Mouse (Mus musculus): ENCODE results near the gene Cox16.
"Not testable (repeated sequence)": the region's sequence is repeated elsewhere in the genome, so short reads cannot be mapped to it uniquely, and the experiment has no call there.

The Cox16 gene

DNA sequence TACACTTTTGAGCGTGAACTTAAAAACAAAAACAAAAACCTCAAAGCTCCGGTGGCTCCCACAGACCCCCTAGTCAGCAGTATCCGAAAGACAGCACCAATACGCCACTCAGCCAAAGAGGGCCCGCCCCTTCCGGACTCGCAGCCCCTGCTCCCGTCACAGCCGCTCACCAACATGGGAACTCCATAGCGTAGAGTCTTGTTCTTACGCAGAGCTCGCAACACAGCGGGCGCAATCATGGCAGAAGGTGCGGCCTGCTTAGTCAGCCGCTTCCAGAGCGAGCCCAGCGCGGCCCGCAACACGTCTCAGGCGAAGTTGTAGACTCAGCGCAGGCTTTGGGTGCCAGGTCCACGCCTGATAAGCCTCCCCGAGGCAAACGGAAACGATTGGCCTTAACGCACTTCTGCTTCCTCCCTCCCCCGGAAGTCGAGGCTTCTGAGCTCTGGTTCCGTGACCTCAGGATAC, at the start of gene Cox16:
Gene Cox16 (minus strand): TSS at position 401 of the 465 bp plus-strand sequence.
- in situ Hi-C loops (cut with MboI, MseI), result loop anchor here (5.0 to 25.0 kb wide), 2 partner anchors 48 to 522 kb away; partner anchors contain the start of genes Gm20498, Slc10a1 and Synj2bp

DNA sequence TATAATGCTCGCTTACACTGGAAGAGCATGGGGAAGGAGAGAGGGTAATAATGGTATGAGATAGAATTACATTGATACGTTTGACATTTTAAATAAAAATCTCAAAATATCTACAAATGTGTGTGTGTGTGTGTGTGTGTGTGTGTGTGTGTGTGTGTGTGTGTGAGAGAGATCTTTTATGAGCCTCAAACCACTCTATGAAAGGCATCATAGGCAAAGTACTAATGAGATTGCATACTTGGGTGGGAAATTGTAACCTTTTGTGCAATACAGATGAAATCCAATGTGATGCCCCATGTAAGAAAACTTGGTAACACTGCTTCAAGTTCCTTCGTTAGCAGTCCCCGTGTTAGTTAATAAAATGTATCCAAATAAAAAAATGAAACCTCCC, 48.1 kb upstream of the Cox16 start:
- in situ Hi-C loops (cut with MboI, MseI), result loop anchor here (5.0 kb wide), 1 partner anchor 46 kb away; the partner anchor contains the start of gene Cox16

DNA sequence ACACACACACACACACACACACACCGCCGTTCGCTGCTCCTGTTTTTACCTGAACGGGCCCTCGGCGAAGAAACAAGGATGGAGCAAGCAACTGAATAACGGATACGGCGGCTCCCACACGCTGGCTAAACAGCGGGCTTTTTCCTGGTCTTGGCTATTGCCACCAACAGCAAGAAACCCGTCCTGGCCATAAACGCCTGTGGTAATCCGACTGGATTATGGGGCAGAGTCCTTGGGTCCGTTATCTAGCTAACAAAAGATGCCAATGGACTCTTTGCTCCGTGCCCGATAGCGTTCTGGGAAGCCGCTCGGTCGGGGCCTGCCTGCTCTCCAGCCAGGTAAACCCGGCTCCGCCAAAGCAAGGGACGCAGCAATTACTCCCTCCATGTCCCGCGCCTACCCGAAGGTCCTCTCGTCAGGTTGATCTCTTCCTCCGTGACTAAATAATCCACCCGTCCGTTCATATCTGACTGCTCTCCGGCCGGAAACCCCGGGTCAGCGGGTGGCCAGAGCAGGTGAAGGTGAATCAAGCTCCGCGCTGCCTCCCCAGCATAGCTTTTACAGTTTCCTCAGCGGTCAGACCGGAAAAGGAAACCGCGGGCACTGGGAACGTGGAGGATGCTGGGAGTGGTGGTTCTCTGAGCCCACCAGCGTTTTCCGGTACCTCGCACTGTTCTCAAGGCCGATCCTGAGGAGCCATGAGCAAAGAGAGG, 47.5 kb upstream of the Cox16 start, which contains the start of the genes Gm20498 and Synj2bp:
Gene Gm20498 (minus strand): TSS at position 590 of the 713 bp plus-strand sequence.
Gene Synj2bp (minus strand): TSS at position 596 of the 713 bp plus-strand sequence.
- in situ Hi-C loops (cut with MboI, MseI), result loop anchor here (5.0 kb wide), 1 partner anchor 45 kb away; the partner anchor contains the start of gene Cox16

DNA sequence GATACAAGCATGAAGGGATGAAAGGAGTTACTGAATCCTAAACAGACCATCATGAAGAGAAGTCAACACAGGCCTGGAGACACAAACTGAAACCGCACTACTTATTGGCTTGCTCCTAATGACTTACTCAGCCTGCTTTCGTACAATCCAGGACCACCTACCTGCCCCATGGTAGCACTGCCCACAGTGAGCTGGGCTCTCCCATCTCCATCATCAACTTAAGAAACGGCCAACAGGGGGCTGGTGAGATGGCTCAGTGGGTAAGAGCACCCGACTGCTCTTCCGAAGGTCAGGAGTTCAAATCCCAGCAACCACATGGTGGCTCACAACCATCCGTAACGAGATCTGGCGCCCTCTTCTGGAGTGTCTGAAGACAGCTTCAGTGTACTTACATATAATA, 45.7 kb upstream of the Cox16 start:
- in situ Hi-C loops (cut with MboI, MseI), result loop anchor here (5.0 kb wide), 1 partner anchor 43 kb away; the partner anchor contains the start of gene Cox16

DNA sequence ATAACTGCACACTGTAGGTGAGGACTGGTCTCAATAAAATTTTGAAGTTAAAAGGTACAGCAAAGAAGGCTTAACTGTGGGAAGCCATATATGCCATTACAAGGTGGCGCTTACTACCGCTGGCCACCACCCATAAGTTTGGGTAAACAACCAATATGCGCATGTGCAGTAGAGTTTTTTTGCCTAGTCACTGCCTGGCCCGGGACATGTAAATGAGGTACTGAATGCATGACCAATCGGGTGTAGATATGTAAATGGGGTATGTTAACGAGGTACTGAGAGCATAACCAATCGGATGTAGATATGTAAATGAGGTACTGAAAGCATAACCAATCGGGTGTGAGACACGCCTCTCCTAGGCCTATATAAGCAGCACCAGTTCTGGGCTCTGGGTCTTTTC, 12.0 kb upstream of the Cox16 start:
- in situ Hi-C loops (cut with MboI, MseI), result loop anchor here (25.0 kb wide), 1 partner anchor 535 kb away; the partner anchor contains the start of gene Slc10a1

DNA sequence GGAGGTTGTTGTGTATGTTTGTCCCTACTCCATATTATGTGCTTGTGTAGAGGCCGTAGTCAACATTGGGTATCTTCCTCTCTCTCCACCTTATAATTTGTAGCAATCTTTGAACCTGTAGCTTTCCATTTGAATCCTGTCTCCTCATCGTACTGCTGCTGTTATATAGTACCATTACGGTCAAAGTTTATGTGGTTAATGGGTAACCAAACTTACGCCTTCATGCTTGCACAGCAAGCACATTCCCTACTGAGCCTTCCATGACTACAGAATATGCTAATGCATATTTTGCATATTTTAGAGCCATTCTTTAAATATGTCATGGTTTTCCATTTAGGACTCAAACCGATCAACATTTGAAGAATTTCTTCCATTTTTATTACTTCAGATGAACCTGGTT, 5.6 kb upstream of the Cox16 start:
- in situ Hi-C loops (cut with MboI, MseI), result loop anchor here (25.0 kb wide), 1 partner anchor 528 kb away; the partner anchor contains the start of gene Slc10a1

DNA sequence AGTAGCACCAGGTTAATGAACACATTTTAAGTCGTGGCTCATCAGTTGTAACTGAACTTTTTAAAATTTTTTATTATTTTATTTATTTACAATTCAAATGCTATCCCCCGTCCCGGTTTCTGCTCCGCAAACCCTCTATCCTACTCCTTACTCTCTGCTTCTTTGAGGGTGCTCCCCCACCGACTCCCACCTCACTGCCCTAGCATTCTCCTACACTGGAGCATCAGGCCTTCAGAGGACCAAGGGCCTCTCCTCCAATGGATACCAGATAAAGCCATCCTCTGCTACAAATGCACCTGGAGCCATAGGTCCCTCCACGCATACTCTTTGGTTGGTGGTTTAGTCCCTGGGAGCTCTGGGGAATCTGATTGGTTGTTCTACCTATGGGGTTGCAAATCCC, 384 bp upstream of the Cox16 start:
- in situ Hi-C loops (cut with MboI, MseI), result loop anchor here (5.0 to 25.0 kb wide), 2 partner anchors 47 to 523 kb away; partner anchors contain the start of genes Gm20498, Slc10a1 and Synj2bp

DNA sequence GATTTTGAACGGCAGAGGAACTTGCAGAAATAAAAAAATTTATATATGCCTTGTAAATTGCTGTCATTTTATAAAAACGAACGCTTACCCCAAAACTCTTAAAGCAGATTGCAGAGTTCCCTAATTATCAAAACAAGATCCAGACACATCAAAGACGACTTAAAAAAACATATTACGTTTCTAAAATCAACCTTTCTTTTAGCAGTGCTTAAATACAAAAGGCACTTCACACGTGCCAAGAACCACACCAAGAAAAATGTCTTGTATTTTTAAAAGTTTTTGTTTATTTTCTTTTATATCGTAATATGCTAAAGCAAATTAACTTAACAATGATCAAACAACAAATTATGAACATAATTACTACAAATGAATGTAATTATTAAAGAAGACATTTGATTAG, 715 bp downstream of the Cox16 start:
- in situ Hi-C loops (cut with MboI, MseI), result loop anchor here (25.0 kb wide), 1 partner anchor 522 kb away; the partner anchor contains the start of gene Slc10a1

DNA sequence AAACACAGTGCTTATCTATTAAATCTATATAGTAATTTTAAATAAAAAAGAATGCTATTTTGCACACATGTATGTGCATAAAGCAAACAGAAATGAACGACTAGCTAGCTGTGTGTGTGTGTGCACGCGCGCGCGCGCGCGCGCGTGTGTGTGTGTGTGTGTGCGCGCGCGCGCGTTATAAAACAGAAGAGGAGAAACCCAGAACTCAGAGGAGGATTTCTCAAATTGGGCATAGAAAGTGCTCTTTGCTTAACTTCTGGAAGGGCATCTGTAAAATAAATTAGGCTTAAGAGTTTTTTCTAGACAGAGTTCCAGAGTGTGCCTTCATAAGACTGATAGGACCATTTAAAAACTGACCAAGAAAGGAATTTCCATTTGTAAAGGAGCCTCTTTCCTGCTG, 1.3 kb downstream of the Cox16 start:
- in situ Hi-C loops (cut with MboI, MseI), result loop anchor here (25.0 kb wide), 1 partner anchor 521 kb away; the partner anchor contains the start of gene Slc10a1

DNA sequence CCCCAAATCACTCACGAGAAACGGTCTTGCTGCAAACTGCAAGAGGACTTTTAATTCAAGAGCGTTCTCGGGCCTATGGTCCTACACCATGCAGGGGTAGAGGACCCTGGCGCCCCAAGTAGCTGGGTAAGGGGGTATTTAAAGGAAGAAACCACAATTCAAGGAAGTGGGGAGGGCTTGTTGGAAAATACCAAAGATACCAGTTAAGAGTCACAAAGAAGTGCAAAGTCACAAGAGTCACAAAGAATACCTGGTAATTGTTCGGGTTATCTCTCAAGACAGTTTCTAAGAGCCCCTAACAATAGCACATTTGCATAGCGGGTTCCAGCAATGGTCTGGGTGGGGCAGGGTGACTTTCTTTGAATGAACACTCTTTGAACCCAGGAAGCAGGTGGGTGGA, 25.9 kb downstream of the Cox16 start:
- in situ Hi-C loops (cut with MboI, MseI), result not testable (repeated sequence)

DNA sequence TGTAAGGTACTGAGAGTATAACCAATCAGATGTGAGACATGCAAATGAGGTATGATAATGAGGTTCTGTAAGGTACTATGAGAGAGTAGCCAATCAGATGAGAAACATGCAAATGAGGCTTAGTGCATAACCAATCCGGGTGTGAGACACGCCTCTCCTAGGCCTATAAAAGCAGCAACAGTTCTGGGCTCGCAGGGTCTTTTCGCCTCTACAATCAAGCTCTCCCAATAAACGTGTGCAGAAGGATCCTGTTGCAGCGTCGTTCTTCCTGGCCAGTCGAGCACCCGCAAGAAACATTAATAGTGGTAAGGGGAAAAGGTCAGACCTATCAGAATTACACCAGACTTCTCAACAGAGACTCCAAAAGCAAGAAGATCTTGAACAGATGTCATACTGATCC, 45.9 kb downstream of the Cox16 start:
- in situ Hi-C loops (cut with MboI, MseI), result not testable (repeated sequence)

DNA sequence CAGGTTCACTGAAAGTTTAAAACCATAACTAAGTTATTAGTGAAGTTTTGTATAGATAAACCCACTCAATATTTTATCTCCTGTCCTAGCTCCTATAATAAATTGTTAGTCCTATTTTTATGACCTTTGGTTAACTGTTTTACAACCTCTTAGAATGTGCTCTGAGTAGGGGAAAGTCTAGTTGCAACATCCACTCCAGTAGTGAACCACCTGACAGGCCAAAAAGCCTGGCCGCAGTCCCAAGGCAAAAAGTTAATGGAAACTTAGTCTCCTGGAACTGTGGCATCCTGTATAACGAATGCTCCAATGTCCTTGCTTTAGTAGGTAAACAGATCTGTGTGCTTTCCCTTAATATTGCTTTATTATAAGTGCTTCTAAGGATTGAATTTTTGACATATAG, 50.1 kb downstream of the Cox16 start:
- in situ Hi-C loops (cut with MboI, MseI), result not testable (repeated sequence)

DNA sequence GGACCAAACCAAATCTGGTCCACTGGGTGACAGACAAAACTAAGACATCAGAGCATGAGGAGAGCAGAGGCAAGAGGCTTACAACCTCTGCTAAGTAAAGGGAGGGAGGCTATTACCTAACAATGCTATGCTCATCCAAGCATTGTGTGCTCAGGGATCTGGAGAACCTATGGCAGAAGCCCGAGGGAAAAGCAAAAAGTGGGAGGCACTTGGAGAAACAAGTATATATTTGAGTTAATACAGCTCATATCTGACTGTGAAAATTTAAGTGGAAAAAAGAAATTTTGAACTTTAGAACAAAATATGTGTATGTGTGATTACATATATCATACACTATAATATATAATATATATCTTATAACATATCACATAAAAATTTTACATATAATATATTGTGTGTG, 63.1 kb downstream of the Cox16 start, which contains the start of gene Adam4:
Gene Adam4 (minus strand): TSS at position 101 of the 400 bp plus-strand sequence.
- in situ Hi-C loops (cut with MboI, MseI), result no loop called here

DNA sequence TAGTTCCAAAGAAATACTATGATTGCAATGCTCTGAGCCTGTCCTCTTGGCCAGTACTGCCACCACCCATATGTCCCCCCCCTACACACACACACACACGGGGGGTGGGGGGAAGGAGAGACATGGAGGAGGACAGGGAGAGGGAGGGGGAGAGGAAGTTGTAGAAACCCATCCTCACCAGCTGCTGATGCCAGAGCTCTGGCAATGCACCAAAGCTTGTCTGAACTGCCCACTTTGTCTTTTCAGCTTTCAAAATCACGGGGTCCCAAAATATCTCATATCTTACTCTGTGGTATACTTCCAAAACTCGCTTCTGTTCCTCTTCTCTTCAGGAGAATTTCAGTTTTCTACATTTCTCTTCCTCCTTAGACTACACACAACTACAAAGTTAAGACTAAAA, 71.7 kb downstream of the Cox16 start:
- in situ Hi-C loops (cut with MboI, MseI), result loop anchor here (5.0 kb wide), 1 partner anchor 36 kb away; the partner anchor contains the start of gene Gm4787

DNA sequence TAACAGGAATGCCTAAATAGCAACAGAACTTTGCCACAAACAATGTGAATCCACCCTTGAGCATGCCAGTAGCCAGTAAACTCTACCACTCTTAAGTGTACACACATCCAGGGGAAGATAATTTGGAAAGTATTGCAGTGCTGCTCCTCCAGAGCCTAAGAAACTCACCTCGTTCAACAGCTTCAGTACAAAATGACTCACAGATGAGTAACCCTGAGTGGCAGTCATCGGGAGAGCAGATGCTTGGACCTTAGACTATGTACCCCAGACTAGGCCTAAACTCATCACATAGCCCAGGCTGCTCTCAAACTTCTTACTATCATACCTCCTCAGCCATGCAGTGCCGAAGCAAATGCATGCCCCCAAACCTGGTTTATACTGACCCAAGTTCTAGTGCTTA, 76.0 kb downstream of the Cox16 start:
- in situ Hi-C loops (cut with MboI, MseI), result no loop called here

DNA sequence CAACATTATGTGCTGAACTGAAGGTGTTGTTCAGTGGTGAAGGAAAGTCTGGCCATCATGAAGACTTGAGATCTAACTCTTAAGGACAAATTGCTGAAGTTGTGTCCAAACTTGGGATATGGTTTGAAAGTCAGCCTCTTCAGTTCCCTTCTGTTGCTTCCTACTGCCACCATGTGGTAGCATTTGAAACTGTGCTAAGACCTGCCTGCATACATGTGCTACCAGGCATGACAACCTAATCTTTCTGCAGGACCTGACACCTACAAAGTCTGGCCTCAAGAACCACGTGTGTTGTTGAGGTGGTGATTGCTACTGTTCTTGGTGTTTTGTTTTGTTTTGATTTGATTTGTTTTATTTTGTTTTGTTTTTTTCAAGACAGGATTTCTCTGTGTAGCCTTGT, 82.7 kb downstream of the Cox16 start:
- in situ Hi-C loops (cut with MboI, MseI), result no loop called here

DNA sequence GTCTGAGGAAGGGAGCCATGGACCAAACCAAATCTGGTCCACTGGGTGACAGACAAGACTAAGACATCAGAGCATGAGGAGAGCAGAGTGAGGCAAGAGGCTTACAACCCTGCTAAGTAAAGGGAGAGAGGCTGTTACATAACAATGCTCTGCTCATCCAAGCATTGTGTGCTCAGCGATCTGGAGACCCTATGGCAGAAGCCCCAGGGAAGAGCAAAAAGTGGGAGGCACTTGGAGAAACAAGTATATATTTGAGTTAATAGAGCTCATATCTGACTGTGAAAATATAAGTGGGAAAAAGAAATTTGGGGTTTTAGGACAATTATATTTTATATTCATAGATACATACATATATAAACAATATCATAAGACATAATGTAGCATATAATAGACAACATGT, 105.6 kb downstream of the Cox16 start, which contains the start of gene Gm4787:
Gene Gm4787 (minus strand): TSS at position 101 of the 400 bp plus-strand sequence.
- in situ Hi-C loops (cut with MboI, MseI), result loop anchor here (5.0 kb wide), 1 partner anchor 33 kb away; no protein-coding TSS in a partner anchor

DNA sequence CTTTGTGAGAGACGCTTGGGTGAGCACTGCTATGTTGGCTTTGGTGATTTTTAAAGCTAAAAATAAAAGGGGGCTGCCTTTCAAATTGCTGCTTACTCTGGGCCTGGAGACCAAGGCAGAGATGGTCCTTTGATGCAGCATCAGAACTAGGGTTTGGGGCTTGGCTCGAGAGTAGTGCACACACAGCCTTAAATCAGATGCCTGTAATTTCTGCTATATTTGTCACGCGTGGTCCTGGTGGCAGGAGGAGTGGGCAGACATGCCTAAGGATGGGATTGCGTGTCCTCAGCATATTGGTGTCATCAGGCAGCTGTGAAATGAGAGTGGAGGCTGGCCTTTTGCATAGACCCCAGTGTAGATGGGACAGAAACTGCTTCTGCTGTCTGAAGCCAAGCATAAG, 151.1 kb downstream of the Cox16 start:
- in situ Hi-C loops (cut with MboI, MseI), result no loop called here

DNA sequence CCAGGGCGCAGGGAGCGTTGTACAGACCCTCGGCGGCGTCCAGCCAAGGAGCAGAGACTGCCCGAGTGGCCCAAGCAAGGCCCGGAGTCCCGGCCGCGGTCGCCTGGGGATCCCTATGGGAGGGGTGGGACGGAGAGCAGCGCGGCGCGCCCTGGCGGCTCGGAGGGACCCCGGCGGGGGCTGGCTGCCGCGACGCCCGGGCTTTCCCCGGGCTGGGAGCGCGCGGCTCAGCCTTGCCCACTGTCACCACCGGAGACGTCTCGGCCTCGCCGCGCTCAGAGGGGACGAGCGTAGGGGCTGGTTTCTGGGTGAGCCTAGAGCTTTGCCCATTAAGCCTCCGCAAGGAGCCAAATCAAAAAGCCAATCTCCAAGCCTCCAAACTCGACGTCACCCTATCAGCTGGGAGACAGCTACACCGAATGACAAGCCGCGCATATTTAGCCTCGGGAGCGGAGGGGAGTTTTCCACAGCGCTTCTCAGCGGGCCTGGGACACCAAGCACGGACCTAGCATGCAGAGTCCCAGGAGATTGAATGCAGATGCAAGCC, 152.0 kb downstream of the Cox16 start, which contains the start of gene Slc8a3:
Gene Slc8a3 (minus strand): TSS at position 306 of the 547 bp plus-strand sequence.
- in situ Hi-C loops (cut with MboI, MseI), result no loop called here

DNA sequence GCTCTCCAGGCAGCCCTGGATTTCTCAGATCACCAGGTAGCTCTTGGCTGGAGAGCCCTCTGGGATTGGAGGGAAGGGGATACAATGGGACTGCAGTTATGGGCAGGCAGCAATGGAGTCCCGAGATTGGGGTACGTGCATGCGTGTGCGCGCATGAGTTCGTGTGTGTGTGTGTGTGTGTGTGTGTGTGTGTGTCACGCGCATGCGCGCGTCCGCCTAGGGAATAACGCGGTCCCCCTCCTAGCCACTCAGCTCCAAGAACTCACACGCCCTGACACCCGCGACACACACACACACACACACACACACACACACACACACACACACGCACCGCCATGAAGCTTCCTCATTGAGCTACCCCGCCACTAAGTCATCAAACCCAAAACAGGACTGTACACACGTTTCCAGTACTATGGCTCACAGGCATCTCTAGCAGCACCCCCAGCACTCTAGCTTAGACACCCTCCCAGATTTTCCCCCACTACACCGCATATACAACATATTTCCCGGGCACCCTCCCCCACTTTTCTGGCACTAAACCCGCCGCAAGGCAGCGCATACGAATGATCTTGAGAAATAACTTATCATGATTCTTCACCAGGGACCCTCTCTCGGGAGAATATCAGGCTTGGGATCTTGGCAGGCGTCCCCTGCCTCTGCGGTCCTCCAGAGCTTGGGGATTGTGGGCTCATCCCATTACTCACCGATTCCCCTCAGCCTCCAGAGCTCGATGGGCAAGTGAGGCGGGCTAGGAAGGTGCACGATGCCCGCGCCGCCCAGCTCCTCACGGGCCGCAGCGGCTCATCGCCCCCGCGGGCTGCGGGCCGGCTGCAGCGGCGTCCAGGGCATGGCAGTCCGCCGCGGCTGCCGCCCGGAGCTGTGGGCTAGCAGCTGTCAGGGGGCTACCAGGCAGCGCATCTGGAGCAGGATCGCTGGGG, 152.7 kb downstream of the Cox16 start:
- in situ Hi-C loops (cut with MboI, MseI), result no loop called here

Measured in T-helper 1 cell (primary cell).